Mouse (Mus musculus) liver, embryonic 14.5 days (tissue): ENCODE results near the gene Moxd2. TPM values are rescaled to one million over a fixed set of nuclear protein-coding genes. Genes with fewer than 3 reads are reported as not detected.

Source experiments
- ATAC-seq: fragments of 200-750 bp; cut with Nextera tagmentation; 2 replicates; pipeline ENCODE4 v1.8.0; 2017; ENCODE audit warnings: moderate number of reproducible peaks, mild to moderate bottlenecking, moderate library complexity; ENCODE audit not compliant: insufficient read depth
- DNase-seq, 3 experiments: peaks; one replicate each; pipeline ENCODE4 v3.0.0-alpha.2; 2012 to 2013; ENCODE audit warnings: low read depth in 3 of 3, low spot score in 3 of 3
- H3K27ac ChIP-seq: fragments of 300-500 bp; sonication (generic); 2 replicates; pipeline ENCODE4 v1.5.1; 2014; ENCODE audit warnings: moderate library complexity, mild to moderate bottlenecking, control low read depth, inconsistent platforms
- H3K27me3 ChIP-seq: fragments of 300-500 bp; sonication (generic); 2 replicates; pipeline ENCODE4 v1.6.1; 2014; ENCODE audit warnings: mild to moderate bottlenecking, low read length, moderate library complexity; ENCODE audit not compliant: control insufficient read depth, insufficient read depth
- H3K36me3 ChIP-seq: fragments of 300-500 bp; sonication (generic); replicated peaks from 2 replicates; pipeline ENCODE4 v1.6.1; 2014; ENCODE audit warnings: low read depth; ENCODE audit not compliant: control insufficient read depth, insufficient read depth
- H3K4me1 ChIP-seq, 2 experiments: fragments of 200-500 bp in 1 of 2; fragments of 300-500 bp in 1 of 2; sonication (generic) in 1 of 2; replicated peaks; 2 replicates each; pipeline ENCODE4 v1.6.1; 2012 to 2014; ENCODE audit warnings: antibody characterized with exemption in 1 of 2, inconsistent platforms in 1 of 2, low read length in 1 of 2; ENCODE audit not compliant: control insufficient read depth in 2 of 2, insufficient read depth in 2 of 2
- H3K4me2 ChIP-seq: fragments of 300-500 bp; sonication (generic); 2 replicates; pipeline ENCODE4 v1.6.1; 2014; ENCODE audit warnings: low read depth, mild to moderate bottlenecking, control low read depth, moderate library complexity
- H3K4me3 ChIP-seq, 2 experiments: fragments of 200-500 bp in 1 of 2; fragments of 300-500 bp in 1 of 2; sonication (generic) in 1 of 2; 2 replicates each; pipeline ENCODE4 v1.5.1; 2012 to 2014; ENCODE audit warnings: low read depth in 2 of 2, low read length in 2 of 2, mild to moderate bottlenecking in 2 of 2, control low read depth in 1 of 2, inconsistent platforms in 1 of 2, moderate library complexity in 1 of 2; ENCODE audit not compliant: insufficient read depth in 1 of 2
- H3K9ac ChIP-seq: fragments of 300-500 bp; sonication (generic); replicated peaks from 2 replicates; pipeline ENCODE4 v1.6.1; 2014; ENCODE audit warnings: mild to moderate bottlenecking, control low read depth, moderate library complexity
- H3K9me3 ChIP-seq: fragments of 300-500 bp; sonication (generic); 2 replicates; pipeline ENCODE4 v1.6.1; 2016; ENCODE audit warnings: low read length, mixed read lengths; ENCODE audit not compliant: control insufficient read depth
- CTCF ChIP-seq: IDR thresholded peaks from 2 replicates; pipeline ENCODE4 v1.5.1; 2016; ENCODE audit warnings: antibody characterized with exemption, low read depth, control low read depth
- EP300 ChIP-seq: IDR thresholded peaks from 2 replicates; pipeline ENCODE4 v1.6.1; 2016; ENCODE audit warnings: antibody characterized with exemption, low read depth
- WGBS: fragments of 180-500 bp; shearing (Covaris S2); extraction: QIAGEN DNeasy Blood & Tissue Kit; methylation state at CpG from one replicate; pipeline ENCODE4 v1.1.7; 2014; ENCODE audit not compliant: insufficient replicate concordance; 5-methylcytosine and 5-hydroxymethylcytosine counted together
- polyA plus RNA-seq, 2 experiments: library from polyadenylated mRNA; depleted of rRNA in 1 of 2; stranded (reverse) in 1 of 2; unstranded in 1 of 2; fragments of >200 nt; fragmentation: Nextera tagmentation in 1 of 2; extraction: Ambion mirVana in 1 of 2; gene quantifications; 2 replicates each; pipeline versions ENCODE4 v1.2.1 to v1.2.3; 2012 to 2014

Moxd2 gene
- polyA plus RNA-seq, 2 experiments = not detected

GRCm38 (mm10) chr6:40891754-40892153 lies 4.5 kb upstream of the Moxd2 start:
- Histone ChIP-seq H3K27ac (no peak overlapping the region), H3K36me3 (no peaks in the 10 kb centered on the region), H3K9me3 (no peaks in the 10 kb centered on the region), H3K27me3 (no peaks in the 10 kb centered on the region), H3K4me1 (peaks cover 0 to 6% of the 10 kb centered on the region in 2 experiments; a peak in 2 of 4 replicates), H3K4me3 (no peak overlapping the region), H3K9ac (no peak overlapping the region), H3K4me2 (no peak overlapping the region)
- ATAC-seq = no peak
- TF ChIP-seq EP300 (no peak), CTCF (no peak)
- no peak for DNase-seq
- WGBS = 28% methylated on average over 4 of the region's 4 CpGs

DNA sequence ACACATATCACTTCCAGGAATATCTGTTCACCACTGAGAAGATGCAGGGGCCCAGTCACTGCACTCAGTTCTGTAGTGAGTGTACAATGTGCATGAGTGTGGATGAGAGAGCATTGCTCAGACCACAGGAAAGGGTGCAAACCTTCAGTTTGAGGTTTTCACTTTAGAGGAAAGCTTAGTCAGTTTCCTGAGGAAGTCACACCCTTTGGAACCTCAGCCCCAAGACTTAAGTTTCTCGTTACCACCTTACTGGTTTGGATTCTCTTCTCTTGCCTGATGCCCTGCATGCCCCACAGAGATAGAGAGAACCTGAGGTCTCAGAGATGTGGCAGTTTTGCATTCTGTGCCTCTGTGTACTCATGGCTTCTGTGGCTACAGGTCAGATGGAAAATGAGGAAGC lies 3.7 kb upstream of the Moxd2 start:
- ATAC-seq (0 out of 2 replicates have a peak, but pooled peaks have one; percentile 47), DNase-seq (peak in 1 of 3 experiments; percentile 31)
- no peaks in the 10 kb centered on the region for H3K27me3 ChIP-seq
- no peak overlapping the region for H3K4me3 ChIP-seq
- peaks cover 0 to 6% of the 10 kb centered on the region in 2 experiments; a peak in 2 of 4 replicates for H3K4me1 ChIP-seq
- no peak overlapping the region for H3K4me2 ChIP-seq
- no peak for TF ChIP-seq CTCF
- TF ChIP-seq EP300 = no peak
- no peaks in the 10 kb centered on the region for H3K9me3 ChIP-seq
- 14% methylated on average over 1 of the region's 1 CpGs for WGBS
- H3K36me3 ChIP-seq = no peaks in the 10 kb centered on the region
- H3K27ac ChIP-seq = no peak overlapping the region
- H3K9ac ChIP-seq = no peak overlapping the region

GRCm38 (mm10) chr6:40845283-40845682 lies 42.0 kb downstream of the Moxd2 start:
- H3K9ac ChIP-seq = no peak overlapping the region
- DNase-seq (no peak), ATAC-seq (no peak)
- no peaks in the 10 kb centered on the region for H3K36me3 ChIP-seq
- no peaks in the 10 kb centered on the region for H3K27me3 ChIP-seq
- H3K9me3 ChIP-seq = no peaks in the 10 kb centered on the region
- no peak overlapping the region for H3K4me2 ChIP-seq
- H3K27ac ChIP-seq = no peak overlapping the region
- no peaks in the 10 kb centered on the region for H3K4me1 ChIP-seq
- no peak overlapping the region for H3K4me3 ChIP-seq
- TF ChIP-seq EP300 (no peak), CTCF (no peak)

Other genes starting within 250 kb of the Moxd2 start
- not detected in 2 replicates for gene Prss58, start 12.9 kb upstream of the Moxd2 start, polyA plus RNA-seq (2012; rRNA removed)
- not detected in 2 replicates for gene Prss58, start 12.9 kb upstream of the Moxd2 start, polyA plus RNA-seq (2014; fragmentation: Nextera tagmentation; extraction: Ambion mirVana)
- gene 1700074P13Rik, start 53.1 kb upstream of the Moxd2 start, polyA plus RNA-seq (2012; rRNA removed) = not detected in 2 replicates
- not detected in 2 replicates for gene 1700074P13Rik, start 53.1 kb upstream of the Moxd2 start, polyA plus RNA-seq (2014; fragmentation: Nextera tagmentation; extraction: Ambion mirVana)
- gene Gm4744, start 64.4 kb upstream of the Moxd2 start, polyA plus RNA-seq (2012; rRNA removed) = not detected in 2 replicates
- not detected in 2 replicates for gene Gm4744, start 64.4 kb upstream of the Moxd2 start, polyA plus RNA-seq (2014; fragmentation: Nextera tagmentation; extraction: Ambion mirVana)
- not detected in 2 replicates for gene 1810009J06Rik, start 77.3 kb upstream of the Moxd2 start, polyA plus RNA-seq (2012; rRNA removed)
- not detected in 2 replicates for gene 1810009J06Rik, start 77.3 kb upstream of the Moxd2 start, polyA plus RNA-seq (2014; fragmentation: Nextera tagmentation; extraction: Ambion mirVana)
- not detected in 2 replicates for gene Gm2663, start 112.0 kb upstream of the Moxd2 start, polyA plus RNA-seq (2012; rRNA removed)
- gene Gm2663, start 112.0 kb upstream of the Moxd2 start, polyA plus RNA-seq (2014; fragmentation: Nextera tagmentation; extraction: Ambion mirVana) = not detected in 2 replicates
- gene 2210010C04Rik, start 148.0 kb upstream of the Moxd2 start, polyA plus RNA-seq (2012; rRNA removed) = not detected in 2 replicates
- gene 2210010C04Rik, start 148.0 kb upstream of the Moxd2 start, polyA plus RNA-seq (2014; fragmentation: Nextera tagmentation; extraction: Ambion mirVana) = not detected in 2 replicates